In genomic region chr10:16993789-16994188, GRCm38 (mm10) we compare ENCODE assay signal across 10 mouse cellular contexts.
DNase-seq lines count a peak whose midpoint lies in the region; TF ChIP-seq lines count a peak whose summit lies in the region.
"Had no signal": no experiment of that assay in that cellular context is flagged by ENCODE, and none has a peak within 500 bp of the region (broad histone marks: within the 10 kb centered on the region; RNA-seq: fewer than 3 reads in every experiment).

No protein-coding gene starts in this region.

- no peak for TF ChIP-seq CTCF in gastrocnemius, adult 2 months (IDR thresholded peaks at IDR 0.05)

- intact Hi-C loops in gastrocnemius, adult 2 months (cut with DNase I) = no loop called here
- intact Hi-C loops in gastrocnemius, postnatal 36 days (cut with DNase I) = no loop called here

- no peak for DNase-seq in gastrocnemius, adult 2 months
- DNase-seq in gastrocnemius, postnatal 36 days = no peak
- DNase-seq in testis, postnatal 14 days (ENCODE audit: low spot score) = peak; percentile 10
- DNase-seq in testis, postnatal 10 days (ENCODE audit: low spot score) = no peak
- DNase-seq in heart, adult 8-10 months (ENCODE audit: low spot score) = peak; percentile 57
- peak; percentile 17 for DNase-seq in mesoderm, embryonic 11.5 days (ENCODE audit: low read depth, low spot score)
- DNase-seq in frontal cortex, postnatal 10 days (ENCODE audit: low spot score in 2 of 2) = no peak
- no peak for DNase-seq in urinary bladder, postnatal 4 days (ENCODE audit: low spot score in 2 of 2)
- DNase-seq: thymus, postnatal 14 days had no signal

- peak overlapping the region; percentile 24; the same call in 1 of the 2 replicates for H3K27ac ChIP-seq in gastrocnemius, adult 2 months
- H3K27ac ChIP-seq: embryonic facial prominence, embryonic 13.5 days had no signal

- no peak overlapping the region for H3K4me3 ChIP-seq in gastrocnemius, adult 2 months
- H3K4me3 ChIP-seq: embryonic facial prominence, embryonic 13.5 days had no signal

Comparison
In these comparisons a context has a peak if more than half of its experiments do, and no peak if none do; other contexts are left out.
1. DNase-seq: peak in testis, postnatal 14 days (single experiment), heart, adult 8-10 months (single experiment) and mesoderm, embryonic 11.5 days (single experiment); none in gastrocnemius, adult 2 months (single experiment), gastrocnemius, postnatal 36 days (0 of 2), testis, postnatal 10 days (single experiment), frontal cortex, postnatal 10 days (0 of 2) and urinary bladder, postnatal 4 days (0 of 2).